Mouse (Mus musculus) heart, adult 9 months (tissue): ENCODE data around the gene 1700102P08Rik.
A peak's percentile ranks its signal among the peaks of the same experiment; 100 is the strongest.

ENCODE experiments used
- DNase-seq, 2 experiments: peaks; one replicate each; pipeline ENCODE4 v3.0.0; 2022; ENCODE audit warnings: low spot score in 2 of 2

1700102P08Rik gene

GRCm38 (mm10) chr9:108411381-108411942, 18.9 kb downstream of the 1700102P08Rik start:
- DNase-seq, result no peak

DNA sequence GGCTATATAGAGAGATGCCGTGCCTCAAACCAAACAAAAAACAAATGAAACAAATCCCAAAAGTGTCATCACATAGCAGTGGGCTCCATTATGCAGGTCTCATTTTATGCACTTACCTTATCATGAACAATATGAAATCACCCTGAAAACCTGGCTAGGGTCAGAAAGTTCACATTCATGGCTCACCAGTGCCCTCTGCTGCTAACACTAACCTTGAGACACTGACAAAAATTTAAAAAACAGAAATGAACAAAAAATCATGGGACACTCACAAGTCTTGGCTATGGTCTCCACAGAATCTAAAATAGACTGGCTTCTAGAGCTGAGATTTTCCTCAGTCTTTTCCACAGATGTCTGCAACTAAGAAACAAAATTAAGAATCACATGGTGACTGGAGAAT, 19.6 kb downstream of the 1700102P08Rik start:
- peak in 1 of 2 experiments; percentile 5 for DNase-seq

GRCm38 (mm10) chr9:108428384-108428783, 35.8 kb downstream of the 1700102P08Rik start, which contains the start of gene Ccdc36:
Gene Ccdc36, minus strand, starts transcription at chr9:108428484.
- DNase-seq, result no peak

DNA sequence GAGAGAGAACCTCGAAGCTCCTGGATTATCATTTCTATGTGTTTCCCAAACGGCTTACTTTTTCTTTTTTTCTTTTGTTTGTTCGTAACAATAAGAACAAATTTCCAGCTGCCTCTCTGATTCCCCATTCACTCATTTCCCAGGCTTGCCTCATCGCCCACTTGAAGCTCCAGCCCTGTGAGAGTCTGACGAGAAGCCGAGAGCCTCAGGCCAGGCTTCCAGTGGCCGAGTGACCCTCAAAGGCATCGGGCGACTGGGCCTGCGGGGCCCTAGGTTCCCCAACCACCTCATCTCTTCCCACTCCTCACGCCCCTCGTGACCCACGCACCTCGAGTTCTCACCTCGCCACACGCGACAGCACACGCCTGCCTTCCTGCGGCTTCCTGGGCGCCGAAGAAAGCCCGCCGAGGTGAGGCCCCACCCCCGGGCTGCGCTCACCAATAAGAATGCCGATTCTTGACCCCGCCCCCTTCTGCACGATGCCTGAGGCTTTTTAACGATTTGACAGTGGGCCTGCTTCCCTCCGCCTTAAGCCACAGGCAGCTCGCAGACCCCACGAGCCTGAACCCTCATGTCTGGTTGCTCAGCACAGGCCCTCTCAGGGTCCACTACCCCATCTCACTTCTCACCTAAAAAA, 38.9 kb downstream of the 1700102P08Rik start:
- no peak for DNase-seq

DNA sequence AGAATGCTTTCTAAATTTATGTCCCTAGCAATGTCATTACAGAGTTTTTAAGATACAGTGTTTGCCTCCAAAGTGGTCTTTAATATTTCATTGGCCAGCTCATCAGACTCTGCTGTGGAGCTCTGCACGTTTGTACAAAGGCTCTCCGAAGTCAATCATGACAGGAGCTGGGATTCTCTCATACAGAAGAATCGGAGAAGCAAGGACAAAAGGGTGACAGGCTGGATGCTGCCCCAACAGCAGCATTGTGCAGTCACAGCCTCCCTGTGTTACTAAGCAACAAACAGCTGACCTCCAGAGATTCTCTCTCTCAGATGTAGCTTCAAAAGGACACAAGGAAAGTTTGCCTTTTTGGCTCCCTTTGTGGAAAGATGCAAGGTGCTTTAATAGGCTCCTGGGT, 43.6 kb downstream of the 1700102P08Rik start, which contains the start of gene BC048562:
BC048562 (plus strand) TSS at position 301 of the 400 bp plus-strand sequence.
- no peak for DNase-seq

DNA sequence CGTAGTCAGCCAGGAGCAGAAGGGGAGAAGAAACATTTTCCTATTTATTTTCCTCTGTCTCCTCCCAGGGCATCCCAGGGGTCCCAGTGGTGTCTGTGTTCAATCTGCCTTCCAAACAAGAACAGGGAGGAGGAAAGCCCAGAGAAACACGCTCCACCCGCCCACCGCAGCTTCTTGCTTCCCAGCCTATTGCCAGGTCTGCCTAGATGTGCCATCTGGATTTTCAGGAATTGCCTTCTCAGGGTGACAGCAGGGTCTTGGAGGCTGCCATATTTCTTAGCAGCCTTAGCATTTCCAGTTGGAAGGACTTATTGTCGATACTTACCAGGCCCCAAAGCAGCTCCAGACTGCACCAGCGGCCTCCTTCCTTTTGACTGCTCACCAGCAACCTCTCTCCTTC, 46.6 kb downstream of the 1700102P08Rik start:
- DNase-seq, result no peak

DNA sequence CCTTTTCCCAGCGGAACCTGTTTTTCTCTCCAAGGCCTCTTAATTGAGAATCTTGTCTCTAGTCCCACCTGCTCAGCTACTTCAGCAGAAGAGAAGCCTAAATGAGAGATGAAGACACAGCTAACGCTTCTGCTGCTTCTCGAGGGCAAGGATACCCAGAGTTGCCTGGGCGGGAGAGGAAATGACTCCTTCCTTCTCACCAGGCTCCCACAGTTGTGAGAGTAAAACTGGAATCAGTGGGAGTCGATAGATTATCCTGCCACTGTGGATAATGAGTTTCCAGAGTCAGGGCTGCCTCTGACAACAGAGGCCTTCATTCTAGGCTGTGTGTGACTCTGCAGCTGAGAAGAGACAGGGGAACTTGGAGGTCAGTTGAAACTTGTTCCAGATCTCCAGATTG, 47.9 kb downstream of the 1700102P08Rik start:
- no peak for DNase-seq

- DNase-seq, result no peak
These were observed 48.8 kb downstream of the 1700102P08Rik start for GRCm38 (mm10) chr9:108441236-108441919.

DNA sequence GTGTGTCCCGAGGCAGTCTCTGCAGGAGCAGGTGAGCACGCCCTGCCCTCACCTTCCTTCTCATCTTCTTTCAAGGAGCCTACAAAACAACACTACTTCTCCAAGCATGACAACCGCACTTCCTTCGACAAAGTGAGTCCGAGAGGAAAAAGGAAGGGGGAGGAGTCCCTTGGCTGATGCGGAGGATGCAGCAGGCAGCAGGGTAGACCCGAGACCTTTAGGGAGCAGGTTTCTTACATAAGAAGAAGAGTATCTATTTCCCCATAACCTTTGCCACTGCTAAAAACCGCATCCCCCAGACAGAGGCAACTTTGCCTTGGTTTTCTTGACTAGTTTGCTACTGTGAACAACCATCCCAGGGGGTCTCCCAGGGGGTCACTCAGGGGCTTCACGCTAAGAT, 52.5 kb downstream of the 1700102P08Rik start:
- DNase-seq, result no peak

DNA sequence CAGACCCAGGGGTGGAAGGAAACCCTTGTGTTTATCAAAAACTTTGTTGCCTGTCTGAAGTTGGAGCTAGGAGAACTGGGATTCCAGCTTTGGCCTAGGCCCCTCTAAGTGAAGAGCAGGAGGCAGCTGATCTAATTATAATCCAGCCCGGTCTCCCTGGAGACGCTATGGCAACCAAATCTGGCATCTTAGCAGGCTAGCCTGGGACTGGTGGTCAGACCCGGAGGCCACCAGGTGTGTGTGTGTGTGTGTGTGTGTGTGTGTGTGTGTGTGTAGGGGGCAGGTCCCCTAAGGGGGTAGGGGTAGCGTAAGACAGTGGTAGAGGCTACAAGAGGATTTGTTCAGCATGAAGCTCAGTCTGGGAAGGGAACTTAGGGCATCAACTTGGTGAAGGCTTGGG, 57.3 kb downstream of the 1700102P08Rik start:
- DNase-seq, result no peak

DNA sequence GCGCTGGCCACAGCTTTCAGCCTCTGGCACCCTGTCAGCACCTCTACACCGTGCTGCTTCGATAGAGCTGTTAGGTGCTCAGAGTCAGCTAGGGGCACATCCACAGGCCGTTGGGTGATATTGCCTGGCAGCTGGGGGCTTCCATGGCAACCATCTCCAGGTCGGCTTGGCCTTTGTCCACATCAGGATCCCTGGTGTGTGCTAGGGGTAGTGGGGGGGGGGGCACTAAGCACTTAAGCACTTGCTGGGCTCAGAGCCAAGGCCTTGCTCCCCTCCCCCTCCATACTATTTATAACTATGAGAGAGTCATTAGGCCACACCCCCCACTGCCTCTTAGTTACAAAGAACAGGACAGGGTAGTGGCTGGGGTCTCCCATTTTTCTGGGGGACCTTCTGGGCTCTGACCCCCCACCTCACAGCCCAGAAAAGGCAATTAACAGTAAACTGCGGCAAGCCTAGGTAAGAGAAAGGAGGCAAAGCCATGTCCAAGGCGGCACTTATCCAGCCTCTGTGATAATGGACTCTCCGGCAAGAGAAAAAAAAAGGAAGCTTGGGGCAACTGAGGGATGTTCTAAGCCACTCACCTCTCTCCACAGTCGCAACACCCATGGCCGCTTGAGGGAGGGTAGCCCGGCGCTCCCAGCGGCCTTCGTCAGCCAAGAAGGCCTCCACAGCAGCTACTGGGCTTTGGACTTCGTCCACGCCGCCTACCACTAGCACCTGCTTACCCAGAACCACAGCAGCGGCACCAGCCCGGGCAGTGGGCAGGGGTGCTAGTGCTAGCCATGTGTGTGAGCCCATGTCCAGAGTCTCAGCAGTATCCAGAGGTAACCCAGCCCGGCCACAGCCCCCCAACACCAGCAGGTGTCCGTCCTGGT, 57.9 kb downstream of the 1700102P08Rik start:
- no peak for DNase-seq

- no peak for DNase-seq
These were observed 58.5 kb downstream of the 1700102P08Rik start for GRCm38 (mm10) chr9:108451170-108451493.

DNA sequence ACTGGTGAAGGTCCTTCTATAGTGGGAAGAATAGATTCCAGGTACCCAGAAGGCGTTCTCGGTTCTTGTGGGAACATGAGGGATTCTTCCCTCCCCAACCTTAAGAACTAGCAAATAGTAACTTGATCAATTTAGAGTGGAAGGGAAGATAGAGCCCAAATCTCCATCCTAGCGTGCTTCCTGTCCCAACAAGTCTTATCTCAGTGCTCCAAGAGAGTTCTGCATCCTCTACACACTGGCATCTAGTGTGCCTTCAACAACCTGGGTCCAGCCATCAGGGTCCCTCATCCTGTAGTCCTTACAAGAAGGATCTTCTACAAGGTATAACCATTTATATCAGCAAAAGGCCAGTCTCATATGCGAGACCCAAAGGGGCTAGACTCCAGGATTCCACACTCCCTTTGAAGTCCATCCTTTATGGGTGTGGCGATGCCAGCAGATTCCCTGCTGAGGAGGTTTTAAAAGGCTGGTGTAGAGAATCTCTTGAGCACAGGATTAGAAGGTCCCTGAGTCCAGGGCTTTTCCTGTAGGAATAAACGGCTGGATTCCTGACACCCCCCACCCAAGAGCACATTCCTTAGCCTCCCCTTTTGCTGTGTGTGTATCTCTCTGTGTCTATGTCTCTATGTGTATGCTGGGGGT, 59.0 kb downstream of the 1700102P08Rik start:
- no peak for DNase-seq

GRCm38 (mm10) chr9:108452291-108452906, 59.8 kb downstream of the 1700102P08Rik start:
- peak; percentile 73 to 86 for DNase-seq

DNA sequence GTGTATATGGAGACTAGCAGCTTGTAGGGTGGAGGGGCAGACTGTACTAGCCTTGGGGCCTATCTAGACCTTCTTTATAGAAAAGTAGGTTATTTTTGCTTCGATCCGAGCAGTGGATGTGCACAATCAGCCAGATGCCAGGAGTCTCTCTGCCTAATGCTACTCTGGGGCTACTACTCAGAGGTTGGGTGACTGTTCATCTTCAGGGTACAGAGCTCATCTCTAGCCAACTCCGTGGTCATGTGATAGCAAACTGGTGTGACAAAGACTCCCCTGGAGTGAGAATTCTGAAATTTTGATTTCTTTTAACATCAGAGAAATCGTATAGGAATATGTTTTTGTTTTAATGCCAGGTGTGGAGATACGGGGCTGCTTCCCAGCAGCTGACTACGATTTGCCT, 60.3 kb downstream of the 1700102P08Rik start:
- no peak for DNase-seq

- DNase-seq, result no peak
These were observed 60.9 kb downstream of the 1700102P08Rik start for GRCm38 (mm10) chr9:108453458-108453857.

GRCm38 (mm10) chr9:108454429-108454828, 61.8 kb downstream of the 1700102P08Rik start:
- no peak for DNase-seq

DNA sequence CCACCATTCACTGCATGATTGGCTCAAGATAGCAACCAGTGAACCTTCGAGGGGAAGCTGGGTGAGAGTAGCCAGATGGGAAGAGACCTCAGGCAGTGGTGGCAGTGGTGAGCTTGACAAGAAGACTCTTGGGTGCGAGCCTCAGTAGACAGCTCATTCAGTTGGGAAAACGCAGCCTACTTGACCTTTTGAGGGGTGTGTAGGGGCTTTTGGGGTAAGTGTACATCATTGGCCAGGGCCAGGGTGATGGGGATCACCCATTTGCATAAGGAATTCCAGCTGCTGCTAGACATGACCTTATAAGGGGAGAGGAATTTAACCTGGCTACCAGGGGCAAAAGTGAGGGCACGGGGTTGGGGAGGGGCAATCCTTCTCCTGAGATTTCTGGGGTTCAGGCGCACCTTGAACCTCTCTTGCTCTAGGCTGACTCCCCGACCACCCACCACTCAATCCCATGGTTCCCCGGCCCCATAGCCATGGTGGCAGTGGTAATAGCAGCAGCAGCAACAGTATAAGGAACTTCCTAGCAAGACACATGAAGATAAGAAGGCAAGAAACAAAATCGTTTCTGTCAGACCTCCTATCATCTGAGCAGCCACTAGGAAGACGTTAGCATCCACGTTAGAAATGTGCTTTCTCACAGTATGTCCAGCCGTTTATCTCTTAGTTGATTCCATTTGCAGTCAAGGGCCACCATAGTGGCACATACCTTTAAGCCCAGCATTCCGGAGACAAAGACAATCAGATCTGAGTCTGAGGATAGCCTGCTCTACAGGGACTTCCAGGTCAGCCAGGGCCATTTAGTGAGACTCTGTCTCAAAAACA, 63.4 kb downstream of the 1700102P08Rik start:
- no peak for DNase-seq

- DNase-seq, result no peak
These were observed 64.3 kb downstream of the 1700102P08Rik start for GRCm38 (mm10) chr9:108456953-108457352.

DNA sequence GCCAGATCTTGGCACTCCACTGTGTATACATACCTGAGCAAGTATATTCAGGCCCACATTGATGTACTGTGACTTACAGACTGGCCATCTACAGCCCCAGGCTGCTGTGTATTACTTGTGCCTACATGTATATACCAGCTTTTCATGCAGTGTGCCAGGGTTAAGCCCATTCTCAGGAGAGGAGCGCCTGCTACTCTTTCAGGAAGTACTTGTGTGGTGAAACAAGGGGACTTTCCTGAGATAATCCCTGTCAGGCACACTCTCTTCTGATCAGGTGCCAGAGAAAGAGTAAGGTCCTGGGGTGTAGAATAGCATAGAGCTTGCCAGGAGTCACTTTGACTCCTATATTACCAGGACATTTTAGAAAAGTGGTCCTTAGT, 67.3 kb downstream of the 1700102P08Rik start:
- no peak for DNase-seq
